Mouse (Mus musculus) gonadal fat pad, adult 2 months (tissue): ENCODE measurements around the gene Syt15. TPM values are rescaled to one million over a fixed set of nuclear protein-coding genes. Genes with fewer than 3 reads are reported as not detected.
"Not testable (repeated sequence)": the region's sequence is repeated elsewhere in the genome, so short reads cannot be mapped to it uniquely, and the experiment has no call there.

Experiments used
- DNase-seq: peaks from one replicate; pipeline ENCODE4 v3.0.0-alpha.2; 2012; ENCODE audit warnings: low read depth
- polyA plus RNA-seq: library from polyadenylated mRNA; depleted of rRNA; stranded (reverse); fragments of >200 nt; gene quantifications from 2 replicates; pipeline ENCODE4 v1.2.3, GENCODE M21; 2012; rRNA removed

The Syt15 gene
- polyA plus RNA-seq, 1 experiment = 4.7 TPM

DNA sequence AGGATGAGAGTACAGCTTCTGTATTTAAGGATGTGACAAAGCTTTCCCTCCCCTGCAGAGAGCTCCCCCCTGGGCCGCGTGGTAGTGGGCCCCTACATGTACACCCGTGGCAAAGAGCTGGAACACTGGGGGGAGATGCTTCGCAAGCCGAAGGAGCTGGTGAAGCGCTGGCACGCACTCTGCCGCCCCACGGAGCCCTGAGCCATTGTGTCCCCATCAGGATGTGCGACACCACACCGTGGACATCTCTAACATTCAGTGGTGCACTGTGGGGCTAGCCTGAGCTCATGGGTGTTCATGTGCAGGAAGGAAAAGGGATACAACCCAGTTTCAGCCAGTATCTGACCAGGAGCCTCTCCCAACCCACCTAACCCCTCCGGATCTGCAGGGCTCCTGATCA, 8.6 kb downstream of the Syt15 start:
- DNase-seq = no peak

DNA sequence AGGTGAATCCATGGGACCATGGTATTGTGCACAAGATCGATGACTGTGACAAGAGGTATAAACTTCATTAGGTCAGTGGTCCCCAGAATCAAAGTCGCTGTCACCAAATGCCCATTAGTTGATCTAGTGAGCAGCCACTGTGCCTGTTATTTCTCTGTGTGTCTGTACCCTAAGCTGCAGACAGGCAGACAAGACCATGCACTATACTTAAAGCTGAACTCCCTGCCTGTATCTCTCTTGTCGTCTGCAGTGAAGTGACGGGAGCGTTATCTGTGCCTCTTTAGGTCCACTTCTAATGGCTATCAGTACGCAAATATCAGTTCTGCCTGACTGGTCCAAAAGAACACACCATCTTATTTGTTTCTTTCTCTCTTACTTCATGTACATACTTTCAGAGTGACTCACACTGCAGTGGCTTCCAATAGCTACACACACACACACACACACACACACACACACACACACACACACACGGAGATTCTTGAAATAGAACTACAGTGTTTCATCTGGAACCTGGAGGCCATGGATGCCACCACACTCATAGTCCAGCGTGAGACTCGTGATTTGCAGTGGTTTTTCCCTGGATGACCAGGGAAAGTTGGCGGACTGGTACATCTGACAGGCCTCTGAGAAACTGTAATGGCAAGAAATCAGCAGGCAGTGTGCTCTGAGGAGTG, 9.6 kb downstream of the Syt15 start:
- no peak for DNase-seq

DNA sequence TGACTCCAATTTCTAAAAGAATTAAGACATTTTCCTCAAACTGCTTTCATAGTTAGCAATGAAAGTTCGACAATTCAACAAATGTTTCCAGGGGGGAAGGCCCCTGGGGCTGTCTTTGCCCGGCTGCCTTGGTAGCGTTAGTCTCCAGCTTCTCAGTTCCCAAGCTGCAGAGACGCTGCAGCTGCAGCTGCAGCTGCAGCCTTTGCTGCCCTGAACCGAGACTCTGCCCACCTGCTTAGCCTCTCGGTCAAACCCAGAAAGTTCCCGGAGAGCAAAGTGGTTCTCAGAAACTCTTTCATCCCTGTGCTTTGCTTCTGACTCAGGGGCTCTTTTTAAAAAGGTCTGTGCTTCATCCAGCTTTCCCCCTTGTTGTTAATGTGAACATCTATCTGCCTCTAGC, 12.9 kb downstream of the Syt15 start:
- DNase-seq = no peak

DNA sequence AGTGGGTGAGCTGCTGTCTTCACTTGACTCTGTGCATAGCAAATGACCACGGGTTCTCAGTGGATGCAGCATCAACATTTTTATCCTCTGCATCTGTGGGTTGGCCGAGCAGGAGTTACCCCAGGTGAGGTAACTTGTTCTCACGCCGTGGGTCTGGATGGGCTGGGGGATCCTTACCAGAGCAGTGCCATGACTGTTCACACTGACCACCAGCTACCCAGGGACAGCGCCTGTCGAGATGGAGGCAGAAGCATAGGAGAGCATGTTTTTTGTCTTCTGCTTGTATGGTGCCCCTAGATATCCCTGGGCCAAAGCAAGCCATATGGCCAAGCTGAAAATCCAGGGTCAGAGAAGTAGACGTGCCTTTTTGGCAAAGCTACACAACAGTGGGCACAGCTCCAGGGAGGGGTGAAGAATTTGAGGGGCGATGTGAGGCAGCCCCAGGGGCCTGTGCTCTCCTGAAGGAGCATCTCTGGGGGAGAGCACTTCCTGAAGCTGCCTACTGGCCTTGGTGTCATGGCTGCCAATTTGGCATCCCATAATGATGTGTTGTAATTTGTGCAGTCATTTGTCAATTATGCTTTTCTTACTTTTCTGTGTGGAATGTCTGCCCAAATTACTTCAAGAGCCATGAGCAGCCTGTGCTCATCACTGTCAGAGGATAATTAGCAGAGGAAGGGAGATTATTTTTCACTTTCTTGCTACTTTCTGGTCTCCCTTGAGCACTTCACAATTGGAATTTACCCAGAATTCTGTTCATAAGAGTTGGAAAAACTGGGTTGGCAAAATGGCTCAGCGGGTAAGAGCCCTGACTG, 13.7 kb downstream of the Syt15 start:
- DNase-seq = no peak

DNA sequence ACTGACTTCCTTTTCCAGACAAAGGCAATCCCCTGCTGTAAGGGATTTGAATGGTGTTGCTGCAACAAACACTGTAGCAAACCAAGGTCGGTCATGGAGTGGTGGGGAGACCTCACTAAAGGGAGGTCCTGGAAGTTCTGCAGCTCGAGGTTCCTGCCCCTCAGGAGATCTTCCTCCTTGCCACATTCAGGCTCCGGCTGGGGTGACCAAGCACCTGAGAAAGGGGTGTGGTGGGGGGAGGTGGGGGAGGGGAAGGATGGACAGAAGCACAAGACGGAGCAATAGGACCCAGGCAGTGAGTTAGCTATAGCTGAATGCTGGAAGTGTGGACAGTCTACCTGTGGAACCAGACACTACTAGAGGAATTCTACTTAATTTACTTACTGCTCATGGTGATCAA, 14.5 kb downstream of the Syt15 start:
- no peak for DNase-seq

DNA sequence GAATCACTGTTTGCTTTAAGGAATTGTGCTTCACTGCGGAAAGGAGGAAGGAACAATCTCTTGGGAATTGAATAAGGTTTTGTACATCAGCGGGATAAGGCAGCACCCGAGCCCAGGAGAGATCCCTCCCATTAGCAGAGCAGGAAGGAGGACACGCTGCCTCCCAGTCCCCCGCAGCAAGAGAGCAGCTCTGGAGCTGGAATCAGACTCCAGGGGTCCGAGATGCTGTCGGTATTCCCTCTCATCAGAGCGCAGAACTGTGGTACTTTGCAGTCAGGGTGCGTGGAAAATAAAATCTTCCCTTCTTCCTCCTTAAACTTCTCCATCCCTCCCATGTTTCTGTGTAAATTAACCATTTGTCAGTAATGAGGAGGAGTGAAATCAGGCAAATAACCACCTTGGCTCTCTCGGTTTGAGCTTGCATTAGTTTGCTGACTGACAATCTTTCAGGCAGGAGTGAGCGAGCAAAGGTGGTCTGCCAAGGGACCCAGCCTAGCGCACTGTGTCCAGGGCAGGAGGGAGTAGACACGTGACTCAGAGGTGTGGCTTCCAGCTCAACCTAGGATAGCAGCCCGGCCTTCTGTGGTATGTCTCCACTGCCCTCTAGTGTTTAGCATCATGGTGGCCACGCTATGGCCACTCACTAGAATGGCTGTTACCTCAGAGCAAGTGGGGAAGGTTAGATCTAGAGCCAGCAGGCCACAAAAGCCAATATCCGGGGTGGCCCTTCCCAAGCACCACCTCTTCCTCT, 15.4 kb downstream of the Syt15 start:
- no peak for DNase-seq

DNA sequence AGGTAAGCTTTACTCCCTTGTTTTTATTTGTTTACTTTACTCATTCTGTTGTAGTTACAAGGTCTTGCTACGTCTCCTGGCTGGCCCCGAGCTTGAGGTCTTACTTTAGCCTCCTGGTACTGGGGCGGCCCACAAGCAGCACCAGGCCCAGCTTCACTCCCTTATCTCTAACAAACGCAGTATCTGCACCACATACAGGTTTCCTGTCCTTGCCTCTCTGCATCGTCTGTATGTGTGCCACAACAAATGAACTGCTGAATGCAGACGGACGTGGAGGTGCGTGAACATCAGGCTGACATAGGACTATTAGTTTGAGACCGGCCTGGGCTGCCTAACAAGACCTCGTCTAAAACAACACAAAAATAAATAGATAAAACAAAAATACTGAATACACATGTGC, 20.9 kb downstream of the Syt15 start:
- DNase-seq = no peak

DNA sequence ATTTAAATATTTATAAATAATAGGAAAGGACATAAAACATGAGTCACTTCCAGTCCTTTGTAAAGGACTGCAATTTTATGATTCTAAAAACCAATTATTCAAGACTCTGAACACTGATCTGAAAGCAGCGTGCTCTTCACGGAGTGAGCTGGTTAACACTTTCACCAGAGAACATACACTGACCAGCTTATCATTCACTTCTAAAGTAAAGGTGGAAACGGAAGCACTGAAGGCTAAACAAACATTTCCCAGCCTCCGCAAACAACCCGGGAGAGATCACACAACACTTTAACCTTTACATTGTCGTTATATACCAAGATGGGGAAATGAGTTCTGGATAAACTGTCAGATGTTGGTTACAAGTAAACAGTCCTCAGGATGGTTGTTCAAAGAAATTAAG, 21.3 kb downstream of the Syt15 start:
- no peak for DNase-seq

DNA sequence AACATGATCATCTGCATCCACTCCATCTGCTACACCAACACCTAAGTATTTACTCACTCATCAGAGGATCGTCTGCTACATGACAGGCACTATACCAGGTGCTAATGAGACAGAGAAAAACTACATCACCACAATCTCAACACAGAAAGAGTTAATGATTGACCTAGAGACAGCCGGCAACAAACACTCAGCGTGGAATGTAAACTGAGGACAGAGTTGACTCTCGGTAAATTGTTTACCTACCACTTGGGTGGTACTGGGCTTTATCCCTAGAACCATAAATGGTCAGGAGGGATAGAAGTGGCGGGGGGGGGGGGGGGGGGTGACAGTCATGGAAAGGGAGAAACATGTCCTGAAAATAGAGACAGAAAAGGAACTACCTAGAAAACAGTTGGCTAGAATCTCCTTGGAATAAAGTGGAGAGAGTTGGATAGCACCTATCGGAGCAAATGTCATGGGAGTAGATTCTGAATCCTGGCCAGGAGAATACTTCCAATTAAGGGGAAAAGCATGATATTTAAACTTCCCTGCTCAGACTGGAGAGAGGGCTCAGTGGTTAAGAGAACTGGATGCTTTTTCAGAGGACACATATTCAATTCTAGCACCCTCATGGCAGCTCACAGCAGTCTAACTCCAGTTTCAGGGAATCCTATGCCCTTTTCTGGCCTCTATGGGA, 33.2 kb downstream of the Syt15 start:
- DNase-seq = no peak

DNA sequence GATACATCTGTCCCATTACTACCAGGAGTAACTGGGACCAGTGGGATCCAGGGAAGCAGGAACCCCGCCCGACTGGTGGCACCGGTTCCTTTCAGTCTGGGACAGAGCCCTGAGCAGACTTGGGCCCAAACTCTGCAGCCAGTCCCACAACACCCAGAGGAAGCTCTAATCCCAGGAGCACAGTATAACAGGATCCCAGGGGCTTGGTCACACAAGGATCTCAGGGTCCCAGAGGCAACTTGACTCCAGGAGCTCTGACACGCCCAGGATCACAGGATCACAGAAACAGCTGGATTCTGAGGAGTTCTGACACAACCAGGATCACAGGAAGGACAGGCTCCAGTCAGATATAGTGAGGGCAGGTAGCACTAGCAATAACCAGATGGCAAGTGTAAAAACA, 33.9 kb downstream of the Syt15 start:
- DNase-seq = no peak

DNA sequence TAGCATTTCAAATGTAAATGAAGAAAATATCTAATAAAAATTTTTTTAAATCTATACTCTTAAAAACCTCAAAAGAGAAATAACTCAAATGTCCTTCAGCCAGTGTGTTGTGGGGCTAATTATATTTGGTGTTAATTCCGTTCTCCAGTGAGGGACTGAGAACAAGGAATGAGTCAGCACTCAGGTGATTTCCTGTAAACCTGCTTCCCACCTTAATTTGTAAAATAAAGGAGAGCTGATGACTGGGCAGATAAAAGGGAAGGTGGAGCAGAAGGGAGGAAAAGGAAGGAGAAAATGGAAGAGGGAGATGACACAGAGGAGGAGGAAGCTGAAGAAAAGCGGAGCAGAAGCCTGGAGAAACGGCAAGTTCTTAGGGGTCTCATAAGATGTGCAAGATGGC, 39.1 kb downstream of the Syt15 start:
- DNase-seq = not testable (repeated sequence)

DNA sequence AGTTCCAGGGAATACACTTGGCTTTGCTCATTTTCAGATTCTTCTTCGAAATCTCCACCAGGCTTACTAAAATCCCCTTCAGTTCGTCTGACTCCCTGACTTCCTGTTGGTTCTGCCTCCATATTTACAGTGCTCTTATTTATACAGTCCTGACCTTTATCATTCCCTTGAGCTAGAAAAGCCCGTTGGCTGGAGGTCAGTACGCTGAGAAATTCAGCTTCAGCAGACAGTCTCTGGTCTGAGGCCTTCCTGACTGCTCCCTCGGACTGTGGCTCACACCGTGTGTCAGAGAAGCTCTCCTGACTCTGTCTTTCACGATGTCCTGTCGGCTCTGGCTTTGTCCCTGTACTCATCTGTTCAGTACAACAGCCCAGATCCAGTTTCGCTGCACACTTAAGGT, 48.7 kb downstream of the Syt15 start:
- no peak for DNase-seq

DNA sequence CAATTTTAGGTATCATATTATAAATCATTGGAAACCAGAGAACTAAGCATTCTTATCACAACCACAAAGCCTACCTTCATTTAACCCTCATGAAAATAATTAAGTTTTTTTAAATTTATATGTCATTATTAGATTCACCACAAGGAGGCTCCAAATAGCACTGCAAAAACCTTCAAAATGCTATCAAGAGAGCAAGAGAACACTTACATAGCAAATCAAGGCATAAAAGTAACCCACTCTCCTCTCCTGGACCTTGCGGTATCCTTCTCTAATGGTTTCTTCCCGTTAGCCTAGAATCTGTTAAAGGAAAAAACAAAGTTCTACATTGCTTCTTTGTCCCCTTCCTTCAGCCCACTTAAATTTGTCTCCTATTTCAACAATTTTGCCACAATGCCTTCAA, 53.9 kb downstream of the Syt15 start:
- no peak for DNase-seq

DNA sequence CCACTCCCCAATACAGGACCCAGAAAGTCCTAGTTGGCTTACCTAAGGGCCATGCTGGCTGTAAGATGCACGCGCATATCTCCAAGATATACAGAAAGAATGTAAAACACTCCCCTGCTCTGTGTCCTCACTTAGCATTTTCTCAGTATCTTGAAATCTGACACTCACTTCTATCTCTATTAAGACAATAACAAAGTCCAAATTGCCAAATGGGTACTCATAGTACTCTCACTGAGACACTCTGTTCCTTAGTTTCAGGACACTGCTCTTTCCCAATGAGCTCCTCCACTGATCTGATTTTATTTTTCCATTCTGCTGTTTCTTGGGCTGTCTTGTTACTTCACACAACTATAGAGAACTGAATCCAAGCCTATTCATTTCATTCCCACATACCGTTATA, 54.7 kb downstream of the Syt15 start:
- DNase-seq = no peak

DNA sequence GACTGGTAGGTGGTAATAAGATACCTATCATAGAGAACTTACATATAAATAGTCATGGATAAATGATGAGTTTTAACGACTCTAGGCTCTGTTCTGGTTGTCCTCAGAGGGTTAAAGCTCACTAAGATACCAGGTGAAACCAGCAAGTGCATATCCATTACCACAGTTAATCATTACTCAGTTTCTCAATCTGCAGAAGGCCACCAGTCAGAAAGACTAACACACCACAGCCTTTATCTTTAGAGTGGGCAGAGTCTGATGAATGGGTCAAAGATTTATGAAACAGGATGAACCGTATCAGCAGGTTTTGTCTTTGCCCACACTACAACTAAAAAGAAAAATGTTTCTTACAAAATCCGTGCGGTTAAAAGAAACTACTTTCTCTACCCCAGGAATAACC, 55.8 kb downstream of the Syt15 start:
- DNase-seq = no peak

DNA sequence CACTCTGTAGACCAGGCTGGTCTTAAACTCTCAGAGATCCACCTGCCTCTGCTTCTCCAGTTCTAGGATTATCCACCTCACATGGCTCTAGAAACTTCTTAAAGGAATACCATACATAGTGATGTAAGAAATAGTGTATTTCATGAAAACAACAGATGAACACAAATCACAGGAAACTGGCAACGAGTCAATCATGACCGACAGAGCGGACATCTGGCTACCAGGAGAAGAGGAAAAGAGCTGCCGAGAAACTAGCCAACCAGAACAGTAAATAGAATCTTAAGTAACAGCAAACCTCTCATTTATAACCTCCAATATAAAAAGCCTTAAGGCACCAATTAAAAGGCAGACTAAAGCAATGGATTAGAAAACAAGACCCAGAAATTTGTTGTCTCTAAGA, 60.3 kb downstream of the Syt15 start:
- no peak for DNase-seq

Other genes starting within 250 kb of the Syt15 start
- 0.04 and 0.09 TPM in 2 replicates for gene Zfp488, start 240.8 kb upstream of the Syt15 start, polyA plus RNA-seq
- gene Gm30083, start 204.4 kb upstream of the Syt15 start, polyA plus RNA-seq = 0.13 TPM in 1 of 2 replicates, not detected in the other
- 1.9 and 2.0 TPM in 2 replicates for gene Gm5460, start 202.8 kb upstream of the Syt15 start, polyA plus RNA-seq
- gene Antxrl, start 166.9 kb upstream of the Syt15 start, polyA plus RNA-seq = 0.38 and 0.94 TPM in 2 replicates
- 4.7 and 5.8 TPM in 2 replicates for gene Anxa8, start 133.6 kb upstream of the Syt15 start, polyA plus RNA-seq
- 0.11 and 0.53 TPM in 2 replicates for gene A630023A22Rik, start 116.8 kb upstream of the Syt15 start, polyA plus RNA-seq
- gene Npy4r, start 67.1 kb upstream of the Syt15 start, polyA plus RNA-seq = 0.11 and 0.14 TPM in 2 replicates
- 0.34 and 0.51 TPM in 2 replicates for gene Gprin2, start 17.9 kb upstream of the Syt15 start, polyA plus RNA-seq
- 4.9 and 5.9 TPM in 2 replicates for gene Shld2, start 90.9 kb downstream of the Syt15 start, polyA plus RNA-seq
- 69.3 and 78.9 TPM in 2 replicates for gene Glud1, start 91.1 kb downstream of the Syt15 start, polyA plus RNA-seq
- gene Fam25c, start 135.8 kb downstream of the Syt15 start, polyA plus RNA-seq = not detected in 2 replicates
- 522 and 740 TPM in 2 replicates for gene Sncg, start 155.2 kb downstream of the Syt15 start, polyA plus RNA-seq
- 18.7 and 21.0 TPM in 2 replicates for gene Mmrn2, start 155.9 kb downstream of the Syt15 start, polyA plus RNA-seq